ENCODE assay signal across 8 mouse cellular contexts in the genomic region with DNA sequence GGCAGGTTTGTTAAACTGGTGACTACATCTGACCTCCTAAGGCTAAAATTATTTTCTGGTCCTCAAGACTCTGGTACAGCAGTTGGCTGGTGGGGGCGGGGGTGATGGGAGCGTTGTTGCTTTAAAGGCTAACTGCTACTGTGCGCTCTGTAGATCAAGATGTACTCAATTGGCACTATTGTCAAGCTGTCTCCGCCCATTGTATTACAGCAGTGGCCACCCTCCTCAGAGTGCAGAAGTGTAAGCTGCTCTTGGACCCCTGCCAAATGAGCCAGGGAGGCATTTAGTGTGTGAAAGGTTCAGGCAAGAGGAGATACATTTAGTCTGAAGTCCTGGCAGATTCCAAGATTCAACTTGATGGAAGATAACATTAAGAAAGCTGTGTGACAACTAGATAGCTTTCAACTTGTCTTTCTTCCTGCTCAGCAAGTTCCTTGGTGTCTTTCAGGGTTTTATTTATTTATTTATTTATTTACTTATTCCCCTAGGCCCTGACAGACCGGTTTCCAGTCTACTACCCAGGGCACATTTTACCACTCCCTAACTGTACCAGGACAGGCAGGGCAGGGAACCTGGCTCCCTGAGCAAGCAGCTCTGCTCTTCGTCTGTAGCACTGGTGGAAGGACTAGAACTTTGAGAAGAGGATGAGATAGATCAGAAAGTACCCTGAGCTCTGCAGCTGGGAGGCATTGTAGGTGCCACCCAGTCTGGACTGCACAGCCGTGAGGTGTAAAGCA.
DNase-seq lines count a peak whose midpoint lies in the region; ATAC-seq and TF ChIP-seq lines count a peak whose summit lies in the region.

No protein-coding gene starts in this region.

- no peak; the same call in 1 of the 2 replicates for TF ChIP-seq RAD21 in CH12.LX (IDR thresholded peaks at IDR 0.05; ENCODE audit: low read depth, low read length)

- in situ Hi-C loops in CH12.LX (cut with MboI; ENCODE audit: low pct_ligation_motif_present, low pct_unique_long_range_greater_than_20kb, low sequenced_read_pairs) = no loop called here

- DNase-seq in embryo, embryonic 11 days = peak; percentile 39
- no peak for DNase-seq in embryo, embryonic 10 days (ENCODE audit: low spot score)
- DNase-seq in CH12.LX (ENCODE audit: extremely low read depth) = no peak
- peak; percentile 52 to 71 for DNase-seq in cerebellum, postnatal 25 days
- DNase-seq in heart, postnatal 14 days = peak; percentile 36 to 51
- DNase-seq in right cerebral cortex, postnatal 25 days = peak; percentile 21
- no peak for DNase-seq in gastrocnemius, adult 8-10 months (ENCODE audit: low spot score in 2 of 2)

- no peak overlapping the region for H3K9ac ChIP-seq in CH12.LX (ENCODE audit: insufficient read depth, low read depth)
- H3K9ac ChIP-seq in lung, embryonic 16.5 days (ENCODE audit: low read length) = no peak overlapping the region

- no peaks in the 10 kb centered on the region for H3K27me3 ChIP-seq in CH12.LX (replicated peaks)
- H3K27me3 ChIP-seq in lung, embryonic 16.5 days (ENCODE audit: control insufficient read depth, insufficient read depth, low read depth, low read length) = no peaks in the 10 kb centered on the region; the same call in 1 of the 2 replicates

- TF ChIP-seq EP300 in CH12.LX (IDR thresholded peaks at IDR 0.05; ENCODE audit: low read length) = no peak

- H3K4me3 ChIP-seq in CH12.LX (replicated peaks in 1 of 3; ENCODE audit: low read depth in 2 of 3, low read length in 2 of 3, poor library complexity in 1 of 3) = no peak overlapping the region
- no peak overlapping the region for H3K4me3 ChIP-seq in lung, embryonic 16.5 days (ENCODE audit: low read length)

- intact Hi-C loops in heart, postnatal 14 days (cut with DNase I) = no loop called here

- peak overlapping the region; percentile 92 for H3K4me2 ChIP-seq in CH12.LX (ENCODE audit: insufficient read depth, low read depth, poor library complexity, severe bottlenecking)
- no peak overlapping the region for H3K4me2 ChIP-seq in lung, embryonic 16.5 days (ENCODE audit: low read depth, low read length)

- 23% methylated on average over 7 of the region's 7 CpGs for WGBS in lung, embryonic 16.5 days

- no peaks in the 10 kb centered on the region for H3K9me3 ChIP-seq in CH12.LX (replicated peaks; ENCODE audit: low read length)
- no peaks in the 10 kb centered on the region for H3K9me3 ChIP-seq in lung, embryonic 16.5 days (ENCODE audit: control insufficient read depth, low read length)

- dilution Hi-C loops in CH12.LX (cut with MboI; ENCODE audit: extremely low pct_ligation_motif_present, extremely low pct_unique_long_range_greater_than_20kb, low sequenced_read_pairs) = no loop called here

- peak; percentile 74 for ATAC-seq in lung, embryonic 16.5 days (ENCODE audit: low read depth)

- peaks cover 0 to 7% of the 10 kb centered on the region in 2 experiments for H3K36me3 ChIP-seq in CH12.LX (replicated peaks in 1 of 2; ENCODE audit: control insufficient read depth in 1 of 2, insufficient read depth in 1 of 2, low read length in 1 of 2)
- H3K36me3 ChIP-seq in lung, embryonic 16.5 days (ENCODE audit: control insufficient read depth, insufficient read depth, low read length) = no peaks in the 10 kb centered on the region

- peaks cover 5% of the 10 kb centered on the region for H3K79me2 ChIP-seq in CH12.LX (replicated peaks; ENCODE audit: control insufficient read depth, extremely low read depth, insufficient read depth, poor library complexity, severe bottlenecking)

- TF ChIP-seq POLR2A in CH12.LX (IDR thresholded peaks at IDR 0.05; ENCODE audit: low read depth, low read length) = no peak

- H3K4me1 ChIP-seq in CH12.LX (ENCODE audit: control insufficient read depth in 1 of 2, insufficient read depth in 2 of 2) = peaks cover 19 to 63% of the 10 kb centered on the region in 2 experiments
- H3K4me1 ChIP-seq in lung, embryonic 16.5 days (replicated peaks; ENCODE audit: control insufficient read depth, insufficient read depth, low read length) = peaks cover 50% of the 10 kb centered on the region

- H3K27ac ChIP-seq in CH12.LX (ENCODE audit: insufficient read depth, low read depth) = peak overlapping the region; percentile 48
- H3K27ac ChIP-seq in lung, embryonic 16.5 days (ENCODE audit: low read length) = peak overlapping the region; percentile 81

- no peak; a peak in 1 of 4 replicates for TF ChIP-seq CTCF in CH12.LX (conservative IDR thresholded peaks at IDR 0.05 in 1 of 2, IDR thresholded peaks at IDR 0.05 in 1 of 2; ENCODE audit: low read depth in 2 of 2, low read length in 2 of 2)

TF ChIP-seq in CH12.LX, 34 proteins besides CTCF, POLR2A, EP300 and RAD21:
- TF ChIP-seq SMC3 (IDR thresholded peaks at IDR 0.05; ENCODE audit: low read depth, low read length) = peak; percentile 4; the same call in 1 of the 2 replicates
- no peak for TF ChIP-seq IRF4 (IDR thresholded peaks at IDR 0.05; ENCODE audit: low read depth, low read length)

Comparison
In these comparisons a context has a peak if more than half of its experiments do, and no peak if none do; other contexts are left out.
1. DNase-seq: peak in embryo, embryonic 11 days (single experiment), cerebellum, postnatal 25 days (2 of 2), heart, postnatal 14 days (2 of 2) and right cerebral cortex, postnatal 25 days (single experiment); none in embryo, embryonic 10 days (single experiment), CH12.LX (single experiment) and gastrocnemius, adult 8-10 months (0 of 2).